Mouse (Mus musculus) cerebellum, adult 11-12 months (tissue): ENCODE measurements around the gene Upk3b.

Source experiments
- DNase-seq: peaks from one replicate; pipeline ENCODE4 v3.0.0; 2022

The Upk3b gene

GRCm38 (mm10) chr5:136038258-136039214 is at the start of gene Upk3b:
TSS of gene Upk3b (plus strand) at chr5:136038496.
- no peak for DNase-seq

DNA sequence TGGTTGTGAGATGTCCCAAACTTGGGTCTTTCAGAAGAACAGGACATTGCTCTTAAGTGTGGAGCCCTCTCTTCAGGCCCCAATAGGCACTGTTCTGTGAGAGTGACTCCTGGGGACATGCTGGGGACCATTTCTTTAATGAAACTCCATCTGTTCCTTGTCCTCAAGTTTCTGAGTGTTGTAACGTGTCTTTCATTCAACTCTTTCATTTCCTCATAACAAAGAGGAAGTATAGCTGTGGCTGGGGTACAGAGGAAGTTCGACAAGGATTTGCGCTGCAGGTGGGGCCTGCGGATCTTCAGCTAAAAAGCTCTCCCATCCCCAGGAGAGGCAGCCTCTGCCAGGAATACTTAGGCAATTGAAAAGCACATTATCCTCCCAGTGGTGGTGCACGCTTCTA is 47.7 kb upstream of the Upk3b start:
- DNase-seq = no peak

DNA sequence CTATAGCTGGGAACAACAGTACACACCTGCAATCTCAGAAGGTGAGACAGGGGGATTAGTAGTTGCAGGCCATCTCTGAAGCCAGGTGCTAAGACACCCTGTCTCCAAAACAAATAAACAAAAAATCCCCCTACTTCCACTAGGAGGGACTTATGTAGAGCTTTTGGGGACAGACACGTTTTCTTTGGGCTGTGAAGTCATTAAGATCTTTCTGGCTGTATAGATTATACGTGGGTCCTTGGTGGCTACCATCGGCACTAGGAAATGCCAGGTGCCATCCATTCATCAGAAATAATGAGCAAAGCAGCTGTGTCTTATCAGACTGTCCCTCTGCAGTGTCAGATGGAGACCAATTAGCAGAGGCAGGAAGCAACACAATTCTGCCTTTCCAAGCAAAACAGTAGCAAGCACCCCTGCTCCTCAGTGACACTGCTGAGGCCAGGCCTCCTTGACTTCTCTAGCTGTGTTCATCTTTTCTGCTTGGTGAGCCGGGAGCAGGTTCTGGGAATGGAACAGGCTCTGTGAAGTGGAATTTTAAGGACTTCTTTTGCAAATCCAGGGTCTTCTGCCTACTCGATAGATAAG is 44.8 kb upstream of the Upk3b start:
- DNase-seq = no peak

GRCm38 (mm10) chr5:135994335-135994724 is 44.0 kb upstream of the Upk3b start:
- DNase-seq = no peak

- DNase-seq = peak; percentile 86
Observed at GRCm38 (mm10) chr5:135994725-135995687, 43.3 kb upstream of the Upk3b start, which contains the start of gene Dtx2. TSS of gene Dtx2 (plus strand) at chr5:135994800.

- no peak for DNase-seq
Observed at GRCm38 (mm10) chr5:135996162-135996561, 42.1 kb upstream of the Upk3b start.

DNA sequence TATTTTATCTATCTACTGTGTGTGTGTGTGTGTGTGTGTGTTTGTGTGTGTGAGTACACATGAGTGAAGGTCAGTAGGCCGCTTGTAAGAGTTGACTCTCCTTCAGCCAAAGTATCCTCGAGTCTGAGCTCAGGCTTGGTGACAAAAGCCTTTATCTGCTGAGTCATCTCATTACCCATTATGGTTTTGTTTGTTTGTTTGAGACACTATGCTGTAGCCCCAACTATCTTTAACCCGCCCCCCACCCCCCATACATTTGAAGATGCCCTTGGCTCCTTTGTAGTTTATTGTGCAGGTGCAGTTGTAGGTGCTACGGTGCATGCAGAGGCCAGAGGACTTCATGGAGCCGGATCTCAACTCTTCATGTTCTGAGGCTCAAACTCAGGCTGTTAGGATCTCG is 37.1 kb upstream of the Upk3b start:
- DNase-seq = no peak

DNA sequence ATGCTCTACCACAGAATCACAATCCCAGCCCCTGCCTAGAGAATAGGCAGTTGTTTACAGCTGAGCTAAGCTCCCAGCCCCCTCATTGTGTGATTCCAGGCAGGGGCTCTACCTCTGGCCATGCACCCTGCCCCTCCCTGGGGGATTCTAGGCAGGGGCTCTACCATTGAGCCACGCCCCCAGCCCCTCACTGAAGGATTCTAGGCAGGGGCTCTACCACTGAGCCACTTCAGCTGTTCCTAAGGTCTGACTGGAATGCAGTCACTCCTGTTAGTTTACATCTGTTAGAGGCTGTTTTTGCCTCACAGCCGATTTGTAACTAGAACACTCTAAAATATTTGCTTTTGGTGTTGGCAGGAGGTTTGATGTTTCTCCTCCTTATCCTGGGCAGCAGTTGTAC is 36.0 kb upstream of the Upk3b start:
- DNase-seq = no peak

DNA sequence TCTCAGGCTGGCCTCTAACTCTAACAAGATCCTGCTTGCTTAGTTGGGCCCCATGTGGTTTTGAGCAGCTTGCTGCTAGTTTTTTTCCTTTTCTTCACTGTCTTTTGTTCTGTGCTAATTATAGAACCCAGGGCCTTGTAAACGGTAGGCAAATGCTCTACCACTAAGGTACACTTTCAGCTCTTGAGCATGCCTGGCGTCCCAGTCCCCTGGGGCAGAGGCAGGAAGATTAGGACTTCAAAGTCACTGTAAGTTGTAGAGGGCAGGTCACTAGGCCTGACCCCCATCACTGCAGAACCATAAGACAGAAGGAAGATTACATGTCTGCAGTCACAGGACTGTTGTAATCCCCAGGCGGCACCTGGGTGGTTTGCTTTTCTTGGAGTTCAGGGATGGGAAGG is 35.5 kb upstream of the Upk3b start:
- no peak for DNase-seq

GRCm38 (mm10) chr5:136004537-136004936 is 33.8 kb upstream of the Upk3b start:
- no peak for DNase-seq

- DNase-seq = no peak
Observed at GRCm38 (mm10) chr5:136007745-136008144, 30.6 kb upstream of the Upk3b start.

- DNase-seq = no peak
Observed at GRCm38 (mm10) chr5:136014877-136015276, 23.4 kb upstream of the Upk3b start.

- DNase-seq = no peak
Observed at GRCm38 (mm10) chr5:136015586-136015985, 22.7 kb upstream of the Upk3b start.

GRCm38 (mm10) chr5:136016014-136016876 is 22.1 kb upstream of the Upk3b start:
- no peak for DNase-seq

- DNase-seq = no peak
Observed at GRCm38 (mm10) chr5:136017262-136017661, 21.0 kb upstream of the Upk3b start.

DNA sequence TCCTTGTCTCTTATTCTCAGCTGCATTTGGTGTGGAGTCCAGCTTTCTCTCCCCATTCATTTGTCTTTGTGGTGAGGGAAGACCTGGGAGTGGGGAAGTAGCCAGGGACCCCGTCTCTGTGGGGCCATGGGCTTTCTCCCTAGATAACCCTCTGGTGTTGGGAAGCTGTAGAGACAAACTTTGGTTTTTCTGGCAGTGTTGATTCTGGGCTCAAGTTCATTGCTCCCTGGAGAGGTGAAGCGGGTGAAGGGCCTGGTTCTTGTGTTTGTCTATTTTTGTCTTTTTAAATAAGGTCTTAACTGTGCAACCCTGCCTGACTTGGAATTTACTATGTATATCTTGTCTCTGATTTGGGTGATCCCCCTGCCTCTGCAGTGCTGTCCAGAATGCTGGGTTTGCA is 19.6 kb upstream of the Upk3b start:
- DNase-seq = no peak

DNA sequence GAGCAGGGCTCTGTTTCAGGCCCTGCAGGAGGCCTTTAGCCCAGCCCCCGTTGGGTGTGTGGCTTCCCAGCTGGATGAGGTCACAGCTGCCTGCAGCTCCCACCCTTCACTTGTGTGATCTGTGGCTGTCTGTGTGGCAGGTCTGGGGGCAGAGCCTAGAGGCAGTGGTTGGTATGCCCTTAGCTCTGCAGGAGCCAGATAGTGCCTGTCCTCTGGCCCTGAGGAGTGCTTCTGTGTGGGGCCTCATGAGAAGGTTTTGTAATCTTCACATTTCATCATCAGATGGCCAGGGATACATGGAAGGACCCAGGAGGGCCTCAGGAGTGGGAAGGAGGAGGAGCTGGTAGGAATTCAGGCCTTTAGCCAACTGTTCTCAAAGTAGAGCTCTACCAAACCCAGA is 18.4 kb upstream of the Upk3b start:
- no peak for DNase-seq

DNA sequence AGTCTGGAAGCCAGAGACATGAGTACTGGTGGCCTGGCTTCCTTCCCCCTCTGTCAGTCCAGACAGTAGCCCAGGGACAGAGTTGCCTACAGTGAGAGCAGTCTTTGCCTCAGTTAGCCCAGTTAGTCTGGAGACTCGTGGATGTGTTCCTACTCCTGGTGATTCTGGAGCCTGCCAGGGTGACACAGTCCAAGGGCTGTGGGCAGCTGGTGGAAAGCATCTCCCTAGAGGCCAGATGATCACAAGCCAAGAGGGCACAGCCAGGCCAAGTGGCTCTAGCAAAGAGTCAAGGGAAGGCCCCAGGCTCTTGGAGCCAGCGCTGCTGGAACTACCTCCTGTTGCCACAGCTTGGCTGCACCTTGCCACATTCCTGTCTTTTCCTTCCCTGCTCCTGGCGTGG is 12.6 kb upstream of the Upk3b start:
- peak; percentile 53 for DNase-seq

- no peak for DNase-seq
Observed at GRCm38 (mm10) chr5:136026859-136027258, 11.4 kb upstream of the Upk3b start.

DNA sequence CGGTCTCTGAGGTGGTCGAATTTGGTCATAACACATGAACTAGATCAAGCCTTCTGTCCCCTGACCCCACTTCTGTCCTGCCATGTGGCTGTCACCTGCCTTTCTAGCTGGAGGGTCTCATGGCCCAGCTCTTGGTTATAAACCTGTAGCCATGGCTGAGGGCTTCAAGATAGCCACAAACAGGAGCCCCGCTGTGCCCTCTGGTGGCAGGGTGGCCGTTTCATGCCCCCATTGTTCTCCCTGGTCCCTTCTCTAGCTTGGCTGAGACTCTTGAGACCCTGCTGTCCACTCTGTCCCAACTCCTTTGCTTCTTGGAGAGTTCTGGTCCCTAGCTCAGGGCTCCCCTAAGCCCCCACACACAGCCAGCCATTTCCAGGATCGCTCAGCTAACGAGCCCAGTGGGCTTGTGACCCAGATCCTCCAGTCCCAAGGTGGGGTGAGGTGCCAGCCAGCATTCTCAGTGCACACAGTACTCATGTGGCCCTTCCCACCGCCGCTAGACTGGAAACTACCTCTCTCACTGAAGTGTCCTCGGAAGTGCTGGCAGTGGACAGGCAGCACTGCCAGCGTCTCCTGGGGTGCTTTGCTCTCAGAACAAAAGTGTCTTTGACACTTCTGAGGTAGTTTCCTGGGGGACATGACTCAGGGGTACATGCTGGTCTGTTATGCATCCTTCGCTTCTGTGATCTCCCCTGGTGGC is 10.5 kb upstream of the Upk3b start:
- DNase-seq = no peak

DNA sequence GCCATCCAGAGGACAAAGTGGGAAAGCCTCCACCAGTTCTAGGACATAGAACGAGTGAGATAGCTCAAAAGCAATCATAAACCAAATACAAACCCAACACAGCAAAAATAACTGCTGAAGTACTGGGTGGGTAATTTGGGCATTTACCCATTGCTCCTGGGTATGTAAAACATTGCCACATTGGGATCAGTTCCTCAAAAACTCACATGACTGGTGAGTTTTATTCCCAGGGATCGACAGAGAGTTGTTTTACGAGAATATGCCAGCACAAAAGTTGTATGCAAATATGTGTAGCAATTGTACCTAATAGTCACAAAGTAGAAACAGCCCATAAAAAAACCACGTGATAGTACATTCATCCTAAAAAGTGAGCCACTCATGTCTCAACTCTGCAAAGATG is 3.4 kb upstream of the Upk3b start:
- no peak for DNase-seq

- DNase-seq = no peak
Observed at GRCm38 (mm10) chr5:136035285-136035684, 3.0 kb upstream of the Upk3b start.
